Mouse (Mus musculus): ENCODE measurements around the gene Trim47. TPM values are rescaled to one million over a fixed set of nuclear protein-coding genes. Genes with fewer than 3 reads are reported as not detected.

The Trim47 gene
- total RNA-seq (2023), result under 1 TPM; 0.35 to 0.77 TPM

DNA sequence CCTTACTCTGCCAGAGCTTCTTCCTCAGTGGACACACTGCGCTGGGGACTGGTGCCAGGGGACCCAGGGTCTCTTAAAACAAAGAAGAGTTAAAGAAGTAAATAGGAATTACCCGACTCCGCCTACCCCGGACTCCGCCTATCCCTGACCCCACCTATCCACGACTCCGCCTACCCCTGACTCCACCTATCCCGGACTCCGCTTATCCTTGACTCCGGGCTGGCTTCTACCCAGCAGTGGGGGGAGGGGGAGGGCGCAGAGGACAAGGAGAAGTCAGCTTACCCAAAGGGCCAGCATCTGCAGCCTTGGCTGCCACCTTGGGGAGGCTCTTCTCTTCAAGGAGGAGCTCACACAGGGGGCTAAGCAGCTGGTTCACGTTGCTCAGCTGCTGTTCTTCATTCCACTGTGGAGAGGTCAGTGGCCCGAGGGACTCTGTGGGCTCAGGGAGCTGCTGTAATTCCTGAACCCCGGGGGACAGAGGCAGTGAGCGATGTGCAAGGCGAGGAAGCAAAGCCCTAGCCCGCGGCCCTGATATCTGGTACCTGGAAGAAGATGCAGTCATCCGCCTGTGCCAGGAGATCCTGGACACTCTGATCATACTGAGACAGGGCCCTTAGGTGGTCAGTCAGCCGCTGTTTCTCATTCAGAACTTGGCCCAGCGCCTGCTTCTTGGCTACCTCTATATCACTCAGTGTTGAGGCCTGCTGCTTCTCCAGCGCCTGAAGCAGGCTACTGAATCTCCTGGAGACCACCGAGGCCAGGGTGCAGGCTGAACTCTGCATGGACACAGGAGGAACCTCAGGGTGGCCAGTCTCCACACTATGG, at the start of gene Trim47:
TSS of gene Trim47 (minus strand) at position 55 of the 825 bp plus-strand sequence.

DNA sequence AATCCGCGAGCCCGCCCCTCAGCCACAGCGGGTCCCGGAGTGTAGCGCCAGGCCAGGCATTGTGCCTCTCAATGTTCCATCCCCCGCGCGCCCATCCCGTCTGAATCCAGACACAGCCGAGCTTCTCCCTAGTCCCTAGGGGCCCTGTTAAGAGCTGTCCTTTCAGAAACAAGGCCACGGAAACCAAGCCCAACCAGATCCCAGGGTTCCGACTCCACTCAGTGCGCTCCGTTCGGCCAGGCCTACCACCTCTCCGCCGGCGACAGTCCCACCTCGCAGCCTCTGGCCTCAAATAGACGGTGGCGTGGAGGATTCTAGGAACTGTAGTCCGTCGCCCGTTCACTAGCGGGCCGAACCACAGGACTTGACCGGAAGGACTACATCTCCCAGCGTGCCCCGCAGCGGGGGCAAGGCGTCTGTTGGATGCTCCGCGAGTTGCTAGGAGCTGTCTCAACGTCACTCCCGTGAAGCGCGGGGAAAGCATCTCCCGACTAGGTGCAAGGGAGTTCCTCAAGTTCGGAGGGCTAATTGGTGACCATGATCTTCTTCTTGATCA, 41.0 kb upstream of the Trim47 start, which contains the start of gene Fbf1:
TSS of gene Fbf1 (minus strand) at position 283 of the 556 bp plus-strand sequence.

DNA sequence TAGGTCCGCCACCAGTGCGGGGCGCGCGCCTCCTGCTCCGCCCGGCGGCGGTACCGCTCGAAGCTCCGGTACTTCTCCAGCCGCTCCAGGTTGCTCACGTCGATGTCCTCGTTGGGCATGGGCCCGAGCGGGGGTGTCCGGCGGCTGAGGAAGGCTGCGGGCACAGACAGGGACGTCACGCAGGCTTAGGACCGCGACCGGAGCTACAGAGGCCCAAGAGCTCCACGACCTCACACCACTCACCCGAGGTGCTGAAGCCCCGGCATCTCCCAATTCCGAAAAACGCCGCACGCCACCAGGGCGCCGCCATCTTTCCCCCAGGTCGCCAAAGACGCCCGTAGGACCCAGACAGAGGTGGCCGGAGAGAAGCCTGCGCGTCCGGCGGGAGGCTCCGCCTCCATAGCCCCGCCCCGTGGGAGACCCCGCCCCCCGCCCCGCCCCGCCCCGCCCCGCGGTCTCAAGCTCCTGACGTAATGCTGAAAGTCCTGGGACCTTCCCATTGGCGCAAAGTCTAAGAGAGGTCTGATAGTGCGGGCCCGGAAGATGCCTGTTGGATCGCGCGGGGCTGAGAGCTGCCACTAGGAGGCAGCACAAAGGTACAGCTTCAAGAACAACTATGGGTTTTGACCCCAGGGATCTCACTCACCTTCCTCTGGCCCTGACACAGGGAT, 11.6 kb upstream of the Trim47 start, which contains the start of gene Mrpl38:
TSS of gene Mrpl38 (minus strand) at position 401 of the 671 bp plus-strand sequence.

DNA sequence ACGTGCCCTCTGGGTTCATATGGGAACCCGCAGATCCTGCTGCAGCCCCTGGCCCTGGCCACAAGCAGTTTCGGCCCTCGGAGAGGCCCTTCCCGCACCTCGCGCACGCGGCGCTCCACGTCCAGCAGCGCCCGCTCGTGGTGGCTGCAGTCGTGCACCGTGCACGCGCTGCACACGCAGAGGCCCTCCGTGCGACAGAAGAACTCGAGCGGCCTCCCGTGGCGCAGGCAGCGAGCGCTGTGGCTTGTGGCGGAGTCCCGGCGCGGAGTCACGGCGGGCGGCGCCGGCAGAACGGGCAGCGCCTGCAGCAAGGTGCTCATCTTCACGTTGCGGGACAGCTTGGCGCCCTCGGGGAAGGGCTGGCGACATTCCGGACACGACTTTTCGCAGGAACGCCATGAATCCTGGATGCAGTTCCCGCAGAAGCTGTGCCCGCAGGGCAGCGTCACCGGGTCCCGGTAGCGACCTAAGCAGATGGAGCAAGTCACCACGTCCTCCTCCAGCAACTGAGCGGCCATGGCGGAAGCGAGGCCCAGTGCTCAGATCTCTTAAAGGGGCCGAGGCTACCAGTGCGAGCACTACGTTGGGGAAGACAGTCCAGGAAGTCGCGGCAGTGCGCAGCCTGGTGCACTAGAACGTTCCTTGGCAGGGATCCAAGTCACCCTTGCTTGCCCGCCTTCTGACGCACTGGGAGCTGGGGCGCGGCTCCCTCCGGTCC, 3.6 kb upstream of the Trim47 start, which contains the start of gene Trim65:
TSS of gene Trim65 (minus strand) at position 641 of the 718 bp plus-strand sequence.

DNA sequence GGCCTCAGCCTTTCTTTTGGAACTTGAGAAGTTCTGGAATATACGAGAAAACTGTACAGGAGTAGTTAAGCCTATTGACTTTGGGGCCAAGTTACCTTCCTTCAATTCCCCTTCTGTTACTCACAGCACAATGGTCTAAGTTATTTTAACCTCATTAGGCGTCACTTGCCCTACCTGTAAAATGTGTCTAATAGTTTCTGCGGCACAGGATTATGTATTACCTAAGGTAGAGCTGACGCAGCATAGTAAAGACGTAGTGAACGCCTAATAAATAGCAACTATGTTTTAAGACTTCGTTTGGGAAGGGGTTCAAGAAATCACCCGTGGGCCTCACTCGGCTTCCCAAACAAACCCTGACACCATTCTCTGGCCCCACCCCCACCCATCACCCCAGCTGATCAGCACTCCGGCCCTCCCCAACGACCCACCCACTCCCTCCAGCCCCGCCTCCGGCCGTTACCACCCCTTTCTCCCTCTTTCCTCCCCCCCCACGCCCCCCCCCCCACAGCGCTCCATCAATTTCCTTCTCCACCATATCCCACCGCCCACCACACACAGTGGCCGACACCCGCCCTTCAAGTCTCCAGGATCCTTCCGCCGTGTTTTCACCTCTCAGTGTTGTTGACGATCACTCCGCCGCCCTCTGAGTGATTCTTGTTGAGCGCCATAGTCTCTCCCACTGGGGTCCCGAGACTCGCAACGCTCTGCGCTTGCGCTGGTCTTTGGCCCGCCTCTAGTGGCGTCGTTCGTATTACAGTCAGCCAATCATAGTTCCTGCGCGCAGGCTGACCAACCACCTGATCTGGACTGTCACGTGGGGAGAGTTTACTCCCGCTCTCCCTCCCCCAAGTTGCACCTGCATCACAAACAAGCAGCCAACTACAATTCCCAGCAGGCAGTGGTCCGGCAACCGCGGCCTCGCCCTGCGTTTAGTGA, 40.5 kb downstream of the Trim47 start, which contains the start of gene Wbp2:
TSS of gene Wbp2 (minus strand) at position 738 of the 936 bp plus-strand sequence.

DNA sequence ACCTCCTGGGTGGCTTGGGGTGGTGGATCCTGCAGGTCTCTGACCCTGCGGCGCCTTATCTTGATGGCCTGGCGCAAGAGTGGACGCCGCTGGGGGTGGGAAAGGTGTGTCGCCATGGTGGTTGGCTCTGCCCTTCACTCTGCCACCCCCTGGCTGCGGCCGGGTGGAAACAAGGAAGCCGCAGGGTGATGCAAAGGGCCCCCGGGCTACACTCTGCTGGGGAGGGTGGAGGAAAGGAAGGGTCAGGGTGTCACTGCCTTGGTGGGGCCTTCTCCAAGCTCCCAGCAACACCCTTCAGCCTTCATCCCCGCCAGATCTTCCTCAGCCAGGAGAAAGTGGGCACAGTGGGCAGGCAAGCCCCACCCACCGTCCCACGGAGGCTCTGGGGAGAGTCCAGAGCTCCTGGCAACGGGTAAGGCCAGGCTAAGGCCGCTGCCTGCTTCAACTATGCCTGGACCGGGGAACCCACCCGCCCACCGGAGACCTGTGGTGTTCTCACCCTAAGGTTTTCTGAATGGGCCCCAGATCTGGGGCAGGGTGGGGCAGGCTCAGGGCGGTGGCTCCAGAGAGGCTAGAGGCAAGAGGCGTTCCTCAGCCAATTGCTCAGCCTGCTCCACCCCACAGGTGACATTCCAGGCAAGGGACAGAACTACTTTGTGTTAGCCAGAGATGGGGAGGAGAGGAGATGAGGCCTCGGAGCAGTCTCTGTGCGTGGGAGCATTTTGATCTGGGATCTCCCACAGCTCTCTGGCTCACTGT, 49.4 kb downstream of the Trim47 start, which contains the start of gene Unc13d:
TSS of gene Unc13d (minus strand) at position 516 of the 759 bp plus-strand sequence.

Other genes with a start within 250 kb of the Trim47 start
- 10 to 100 TPM; 62.1 to 64.5 TPM for gene Smim5, start 227.2 kb downstream of the Trim47 start, total RNA-seq (2023)
- gene Smim6, start 215.2 kb downstream of the Trim47 start, total RNA-seq (2023), result 1 to 10 TPM; 6.0 to 6.3 TPM
- 10 to 100 TPM; 24.2 to 28.0 TPM for gene Sap30bp, start 193.9 kb downstream of the Trim47 start, total RNA-seq (2023)
- gene Recql5, start 193.7 kb downstream of the Trim47 start, total RNA-seq (2023), result 10 to 100 TPM; 26.4 to 28.9 TPM
- under 1 TPM; 0.07 to 0.09 TPM for gene Itgb4, start 152.5 kb downstream of the Trim47 start, total RNA-seq (2023)
- 1 to 10 TPM; 7.2 to 7.7 TPM for gene Galk1, start 114.5 kb downstream of the Trim47 start, total RNA-seq (2023)
- 1,000 to 10,000 TPM; 3,921 to 4,178 TPM for gene H3f3b, start 99.2 kb downstream of the Trim47 start, total RNA-seq (2023)
- 10 to 100 TPM; 20.9 to 23.4 TPM for gene Unk, start 96.9 kb downstream of the Trim47 start, total RNA-seq (2023)
- gene Unc13d, start 49.2 kb downstream of the Trim47 start, total RNA-seq (2023), result 10 to 100 TPM; 87.3 to 94.0 TPM
- 100 to 1,000 TPM; 124 to 141 TPM for gene Wbp2, start 40.2 kb downstream of the Trim47 start, total RNA-seq (2023)
- 1 to 10 TPM; 6.7 to 8.8 TPM for gene Trim65, start 3.9 kb upstream of the Trim47 start, total RNA-seq (2023)
- 10 to 100 TPM; 15.6 to 17.3 TPM for gene Mrpl38, start 11.7 kb upstream of the Trim47 start, total RNA-seq (2023)
- 1 to 10 TPM; 6.0 to 9.4 TPM for gene Fbf1, start 41.0 kb upstream of the Trim47 start, total RNA-seq (2023)
- 10 to 100 TPM; 24.6 to 28.1 TPM for gene Ten1, start 71.6 kb upstream of the Trim47 start, total RNA-seq (2023)
- 10 to 100 TPM; 25.9 to 28.7 TPM for gene Acox1, start 71.8 kb upstream of the Trim47 start, total RNA-seq (2023)
- gene Evpl, start 110.9 kb upstream of the Trim47 start, total RNA-seq (2023), result not detected
- gene Srp68, start 147.0 kb upstream of the Trim47 start, total RNA-seq (2023), result 10 to 100 TPM; 36.8 to 39.4 TPM
- not detected for gene Galr2, start 153.7 kb upstream of the Trim47 start, total RNA-seq (2023)
- gene Exoc7, start 180.0 kb upstream of the Trim47 start, total RNA-seq (2023), result 10 to 100 TPM; 37.1 to 42.5 TPM
- gene Foxj1, start 208.2 kb upstream of the Trim47 start, total RNA-seq (2023), result under 1 TPM in 1 of 2 experiments, not detected in 1; 0.22 TPM

Measured in neutrophil, adult 83 days (primary cell).